Mouse (Mus musculus) liver, postnatal 0 days (tissue): Measurements from ENCODE around the gene Slain2. TPM values are rescaled to one million over a fixed set of nuclear protein-coding genes. Genes with fewer than 3 reads are reported as not detected.
"Not testable (repeated sequence)": the region's sequence is repeated elsewhere in the genome, so short reads cannot be mapped to it uniquely, and the experiment has no call there.

ENCODE experiments used
- ATAC-seq: fragments of 200-750 bp; cut with Nextera tagmentation; 2 replicates; pipeline ENCODE4 v1.8.0; 2017; ENCODE audit warnings: mild to moderate bottlenecking, moderate library complexity
- DNase-seq: peaks from one replicate; pipeline ENCODE4 v3.0.0-alpha.2; 2016
- H3K27ac ChIP-seq: fragments of 300-500 bp; sonication (generic); 2 replicates; pipeline ENCODE4 v1.5.1; 2014; ENCODE audit warnings: antibody characterized with exemption, moderate library complexity, mild to moderate bottlenecking, low read depth
- H3K27me3 ChIP-seq: fragments of 300-500 bp; sonication (generic); 2 replicates; pipeline ENCODE4 v1.6.1; 2014; ENCODE audit warnings: low read length, control low read depth, mixed read lengths; ENCODE audit not compliant: insufficient read depth
- H3K36me3 ChIP-seq: fragments of 300-500 bp; sonication (generic); replicated peaks from 2 replicates; pipeline ENCODE4 v1.6.1; 2014; ENCODE audit warnings: mild to moderate bottlenecking, control low read depth, low read length, moderate library complexity, mixed read lengths; ENCODE audit not compliant: insufficient read depth
- H3K4me1 ChIP-seq: fragments of 300-500 bp; sonication (generic); 2 replicates; pipeline ENCODE4 v1.6.1; 2014; ENCODE audit warnings: antibody characterized with exemption, mild to moderate bottlenecking, control low read depth; ENCODE audit not compliant: insufficient read depth
- H3K4me2 ChIP-seq: fragments of 300-500 bp; sonication (generic); 2 replicates; pipeline ENCODE4 v1.6.1; 2014; ENCODE audit warnings: low read depth, mild to moderate bottlenecking, low read length, moderate library complexity, mixed read lengths
- H3K4me3 ChIP-seq: fragments of 300-500 bp; sonication (generic); 2 replicates; pipeline ENCODE4 v1.5.1; 2014; ENCODE audit warnings: low read depth, low read length
- H3K9ac ChIP-seq: fragments of 300-500 bp; sonication (generic); replicated peaks from 2 replicates; pipeline ENCODE4 v1.6.1; 2014; ENCODE audit warnings: mild to moderate bottlenecking, moderate library complexity
- H3K9me3 ChIP-seq: fragments of 300-500 bp; sonication (generic); 2 replicates; pipeline ENCODE4 v1.6.1; 2016; ENCODE audit warnings: mild to moderate bottlenecking, control low read depth, low read length, mixed read lengths
- CTCF ChIP-seq: sonication (generic); IDR thresholded peaks from 2 replicates; pipeline ENCODE4 v1.5.1; 2016; ENCODE audit warnings: antibody characterized with exemption, low read depth
- EP300 ChIP-seq: IDR thresholded peaks from 2 replicates; pipeline ENCODE4 v1.6.1; 2016; ENCODE audit warnings: antibody characterized with exemption, low read depth, mild to moderate bottlenecking
- WGBS: fragments of 180-500 bp; shearing (Covaris S2); extraction: QIAGEN DNeasy Blood & Tissue Kit; methylation state at CpG from one replicate; pipeline ENCODE4 v1.1.7; 2014; ENCODE audit not compliant: insufficient replicate concordance; 5-methylcytosine and 5-hydroxymethylcytosine counted together
- polyA plus RNA-seq: library from polyadenylated mRNA; unstranded; fragments of >200 nt; fragmentation: Nextera tagmentation; extraction: Ambion mirVana; gene quantifications from 2 replicates; pipeline ENCODE4 v1.2.1, GENCODE M21; 2015

The Slain2 gene
- polyA plus RNA-seq, 1 experiment from 2014 or later: 4.2 TPM

DNA sequence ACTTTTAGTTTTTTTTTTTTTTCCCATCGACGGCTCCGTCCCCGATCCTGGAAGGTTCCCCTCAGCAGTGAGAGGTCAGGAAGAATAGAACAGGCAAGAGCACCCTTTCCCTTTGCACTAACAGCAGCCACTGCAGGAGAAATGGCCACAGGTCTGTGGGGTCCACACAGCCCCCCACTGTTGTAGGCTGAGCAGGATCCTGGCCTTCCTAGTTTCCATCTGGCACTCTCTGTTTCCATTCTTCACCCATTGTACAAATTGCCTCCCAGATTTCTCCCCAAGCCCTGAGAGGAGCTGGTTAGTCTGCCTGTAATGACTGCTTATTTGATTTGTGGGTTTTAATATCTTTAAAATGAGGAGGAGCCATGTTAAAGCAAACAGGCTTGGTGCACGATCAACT is 89.9 kb downstream of the Slain2 start:
- Histone ChIP-seq H3K36me3 (no peaks in the 10 kb centered on the region), H3K4me3 (no peak overlapping the region), H3K9ac (no peak overlapping the region), H3K27ac (no peak overlapping the region), H3K4me2 (no peak overlapping the region), H3K9me3 (no peaks in the 10 kb centered on the region), H3K4me1 (peaks cover 3% of the 10 kb centered on the region; the same call in 1 of the 2 replicates), H3K27me3 (peaks cover 22% of the 10 kb centered on the region)
- DNase-seq (no peak), ATAC-seq (no peak)
- 78% methylated on average over 5 of the region's 5 CpGs for WGBS
- TF ChIP-seq EP300 (no peak), CTCF (no peak)

DNA sequence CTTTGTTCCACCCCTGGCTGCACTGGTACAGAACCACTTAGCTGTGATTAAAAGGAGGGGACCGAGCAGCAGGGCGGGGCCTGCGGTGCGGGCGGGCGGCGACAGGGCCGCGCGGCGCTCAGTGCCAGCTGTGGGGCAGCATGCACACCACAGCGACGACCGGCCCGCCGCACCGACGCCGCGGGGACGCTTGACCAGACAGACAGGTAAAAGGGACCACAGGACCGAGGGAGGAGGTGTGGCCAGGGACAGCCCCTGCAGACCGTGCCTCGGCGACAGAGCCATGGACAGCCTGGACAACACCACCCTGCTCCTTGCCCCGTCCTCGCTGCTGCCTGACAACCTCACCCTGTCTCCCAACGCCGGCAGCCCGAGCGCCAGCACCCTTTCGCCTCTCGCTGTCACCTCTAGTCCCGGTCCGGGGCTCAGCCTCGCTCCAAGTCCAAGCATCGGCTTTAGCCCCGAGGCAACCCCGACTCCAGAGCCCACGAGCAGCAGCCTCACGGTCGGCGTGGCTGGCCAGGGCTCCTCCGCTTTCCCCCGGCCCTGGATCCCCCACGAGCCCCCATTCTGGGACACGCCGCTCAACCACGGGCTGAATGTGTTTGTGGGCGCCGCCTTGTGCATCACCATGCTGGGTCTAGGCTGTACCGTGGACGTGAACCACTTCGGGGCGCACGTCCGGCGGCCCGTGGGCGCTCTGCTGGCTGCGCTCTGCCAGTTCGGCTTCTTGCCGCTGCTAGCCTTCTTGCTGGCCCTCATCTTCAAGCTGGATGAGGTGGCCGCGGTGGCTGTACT is 92.9 kb downstream of the Slain2 start, which contains the start of gene Slc10a4:
TSS of gene Slc10a4 (plus strand) at position 100 of the 798 bp plus-strand sequence.
- no peak within 1 kb of the TSS for H3K9ac ChIP-seq
- ATAC-seq (no peak), DNase-seq (peak; percentile 22)
- H3K4me1 ChIP-seq: peaks cover 3% of the 10 kb centered on the region; the same call in 1 of the 2 replicates
- 9% methylated on average over 62 of the region's 65 CpGs for WGBS
- peak within 1 kb of the TSS; percentile 51 for H3K4me2 ChIP-seq
- H3K9me3 ChIP-seq: no peaks in the 10 kb centered on the region
- TF ChIP-seq CTCF (no peak), EP300 (no peak)
- H3K27ac ChIP-seq: no peak within 1 kb of the TSS
- H3K36me3 ChIP-seq: no peaks in the 10 kb centered on the region
- peaks cover 22% of the 10 kb centered on the region for H3K27me3 ChIP-seq
- peak within 1 kb of the TSS; percentile 26; the same call in 1 of the 2 replicates for H3K4me3 ChIP-seq

DNA sequence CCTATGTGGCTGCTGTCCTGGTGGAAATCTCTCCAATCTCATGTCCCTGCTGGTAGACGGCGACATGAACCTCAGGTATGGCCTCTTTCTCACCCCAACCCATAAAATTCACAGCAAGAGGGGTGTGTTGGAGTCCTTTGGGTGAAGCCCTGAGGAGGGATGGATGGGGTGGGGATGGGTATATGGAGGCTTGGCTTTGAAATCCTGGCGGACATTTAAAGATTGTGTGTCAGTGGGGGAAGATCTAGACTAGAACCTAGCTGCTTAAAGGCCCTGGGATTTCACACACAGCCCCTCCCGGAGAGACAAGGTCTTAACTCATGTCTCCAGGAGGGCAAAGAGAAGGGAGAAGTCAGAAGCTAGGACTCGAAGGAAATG is 93.5 kb downstream of the Slain2 start:
- ATAC-seq: no peak
- TF ChIP-seq EP300: no peak
- TF ChIP-seq CTCF: no peak
- Histone ChIP-seq H3K4me2 (no peak overlapping the region), H3K27ac (no peak overlapping the region), H3K27me3 (peaks cover 25% of the 10 kb centered on the region), H3K36me3 (no peaks in the 10 kb centered on the region), H3K9me3 (no peaks in the 10 kb centered on the region), H3K4me3 (no peak overlapping the region), H3K9ac (no peak overlapping the region), H3K4me1 (peaks cover 3% of the 10 kb centered on the region; the same call in 1 of the 2 replicates)
- WGBS: 34% methylated on average over 5 of the region's 5 CpGs
- DNase-seq: no peak

DNA sequence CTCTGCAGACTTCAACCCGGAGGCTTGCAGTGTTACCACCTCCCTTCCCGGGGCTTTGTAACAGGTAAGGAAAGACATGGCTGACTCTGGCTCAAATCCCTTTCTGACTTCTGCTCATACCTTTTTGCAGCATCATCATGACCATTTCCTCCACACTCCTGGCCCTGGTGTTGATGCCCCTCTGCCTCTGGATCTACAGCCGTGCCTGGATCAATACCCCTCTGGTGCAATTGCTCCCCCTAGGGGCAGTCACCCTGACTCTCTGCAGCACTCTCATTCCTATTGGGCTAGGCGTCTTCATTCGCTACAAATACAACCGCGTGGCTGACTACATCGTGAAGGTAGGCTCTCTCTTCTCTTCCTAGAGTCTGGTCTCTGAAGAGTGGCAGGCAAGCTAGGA is 94.1 kb downstream of the Slain2 start:
- DNase-seq (peak; percentile 43), ATAC-seq (peak; percentile 66)
- H3K4me1 ChIP-seq, H3K4me3 ChIP-seq, H3K9ac ChIP-seq, H3K9me3 ChIP-seq, H3K4me2 ChIP-seq, H3K27ac ChIP-seq, H3K36me3 ChIP-seq: not testable (repeated sequence)
- peak; percentile 59 for TF ChIP-seq CTCF
- peaks cover 30% of the 10 kb centered on the region for H3K27me3 ChIP-seq
- 31% methylated on average over 8 of the region's 8 CpGs for WGBS

DNA sequence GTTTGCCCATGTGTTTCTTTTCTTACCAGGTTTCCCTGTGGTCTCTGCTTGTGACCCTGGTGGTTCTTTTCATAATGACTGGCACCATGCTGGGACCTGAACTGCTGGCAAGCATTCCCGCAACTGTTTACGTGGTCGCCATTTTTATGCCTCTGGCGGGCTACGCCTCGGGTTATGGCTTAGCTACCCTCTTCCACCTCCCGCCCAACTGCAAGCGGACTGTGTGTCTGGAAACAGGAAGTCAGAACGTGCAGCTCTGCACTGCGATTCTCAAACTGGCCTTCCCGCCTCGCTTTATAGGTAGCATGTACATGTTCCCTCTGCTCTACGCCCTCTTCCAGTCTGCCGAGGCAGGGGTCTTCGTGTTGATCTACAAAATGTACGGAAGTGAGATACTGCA is 97.7 kb downstream of the Slain2 start:
- peaks cover 34% of the 10 kb centered on the region for H3K27me3 ChIP-seq
- not testable (repeated sequence) for DNase-seq, H3K9ac ChIP-seq, H3K9me3 ChIP-seq, H3K4me2 ChIP-seq, H3K4me3 ChIP-seq, H3K27ac ChIP-seq, H3K36me3 ChIP-seq, H3K4me1 ChIP-seq, ATAC-seq
- 76% methylated on average over 15 of the region's 16 CpGs for WGBS

DNA sequence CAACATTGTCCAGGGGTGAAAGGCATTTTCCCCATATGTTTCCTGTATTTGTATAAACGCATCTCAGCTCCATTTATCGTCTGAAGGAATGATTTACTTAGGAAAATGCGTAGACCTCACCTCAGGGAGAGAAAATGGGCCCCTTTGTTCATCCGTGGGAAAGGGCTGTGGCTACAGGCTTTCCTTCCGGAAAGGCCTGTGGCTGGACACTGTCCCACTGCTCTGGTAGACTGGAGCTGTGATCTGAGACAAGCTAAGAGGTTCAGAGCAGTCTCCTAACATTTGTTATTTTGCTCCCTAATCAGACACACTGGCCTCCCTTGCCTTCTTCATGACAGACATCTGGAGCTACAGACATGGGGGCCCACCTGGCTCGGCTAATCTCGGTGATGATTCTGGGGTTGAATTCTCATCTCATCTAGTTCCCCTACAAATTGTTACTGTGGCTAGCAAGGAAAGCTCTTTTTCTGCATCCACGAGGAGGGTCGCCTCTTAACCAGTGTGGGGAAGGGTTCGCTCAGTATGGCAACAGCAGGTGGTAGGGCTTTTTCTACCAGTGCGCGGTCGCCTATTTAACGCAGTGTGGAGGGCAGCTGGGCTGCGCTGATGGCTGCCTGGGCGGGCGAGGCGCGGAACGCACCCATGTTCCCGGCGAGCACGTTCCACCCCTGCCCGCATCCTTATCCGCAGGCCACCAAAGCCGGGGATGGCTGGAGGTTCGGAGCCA is 98.9 kb downstream of the Slain2 start:
- not testable (repeated sequence) for H3K9ac ChIP-seq, H3K36me3 ChIP-seq, ATAC-seq, H3K4me1 ChIP-seq, H3K4me3 ChIP-seq, H3K4me2 ChIP-seq, DNase-seq, H3K9me3 ChIP-seq, H3K27ac ChIP-seq
- peaks cover 23% of the 10 kb centered on the region for H3K27me3 ChIP-seq
- 19% methylated on average over 24 of the region's 27 CpGs for WGBS

DNA sequence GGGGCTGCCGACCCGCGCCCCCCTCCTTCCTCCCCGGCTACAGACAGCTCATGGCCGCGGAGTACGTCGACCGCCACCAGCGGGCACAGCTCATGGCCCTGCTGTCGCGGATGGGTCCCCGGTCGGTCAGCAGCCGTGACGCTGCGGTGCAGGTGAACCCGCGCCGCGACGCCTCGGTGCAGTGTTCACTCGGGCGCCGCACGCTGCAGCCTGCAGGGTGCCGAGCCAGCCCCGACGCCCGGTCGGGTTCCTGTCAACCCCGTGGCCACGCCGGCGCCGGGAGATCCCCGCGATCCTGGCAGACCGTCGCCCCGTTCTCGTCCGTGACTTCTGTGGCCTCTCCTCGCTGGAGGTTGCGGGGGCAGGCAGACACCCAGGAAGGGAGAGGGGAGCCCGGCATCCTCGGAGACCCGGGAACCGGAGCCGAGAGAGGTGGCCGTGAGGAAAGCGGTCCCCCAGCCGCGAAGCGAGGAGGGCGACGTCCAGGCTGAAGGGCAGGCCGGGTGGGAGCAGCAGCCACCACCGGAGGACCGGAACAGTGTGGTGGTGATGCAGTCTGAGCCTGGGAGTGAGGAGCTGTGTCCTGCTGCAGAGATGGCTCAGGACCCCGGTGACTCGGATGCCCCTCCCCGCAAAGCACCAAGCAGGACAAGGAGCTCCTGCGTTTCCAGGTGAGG is 99.6 kb downstream of the Slain2 start:
- not testable (repeated sequence) for H3K9ac ChIP-seq, H3K27ac ChIP-seq, H3K36me3 ChIP-seq, H3K9me3 ChIP-seq, H3K4me1 ChIP-seq
- Histone ChIP-seq H3K4me3 (peak overlapping the region; percentile 37), H3K27me3 (peaks cover 23% of the 10 kb centered on the region), H3K4me2 (peak overlapping the region; percentile 59)
- DNase-seq (peak; percentile 16), ATAC-seq (0 out of 2 replicates have a peak, but pooled peaks have one; percentile 17)
- 7% methylated on average over 38 of the region's 65 CpGs for WGBS
